Mouse (Mus musculus) retina, embryonic 14.5 days (tissue): ENCODE measurements at regions not wholly inside any gene's neighbourhood (a gene's known extent, or its start where the extent isn't known, plus 50 kb on each side); places are given as distances from the start of the nearest gene placed in this dataset.
"Not testable (repeated sequence)": the region's sequence is repeated elsewhere in the genome, so short reads cannot be mapped to it uniquely, and the experiment has no call there.

Source experiments
- DNase-seq: peaks from one replicate; pipeline ENCODE4 v3.0.0-alpha.2; 2015; ENCODE audit warnings: low spot score

DNA sequence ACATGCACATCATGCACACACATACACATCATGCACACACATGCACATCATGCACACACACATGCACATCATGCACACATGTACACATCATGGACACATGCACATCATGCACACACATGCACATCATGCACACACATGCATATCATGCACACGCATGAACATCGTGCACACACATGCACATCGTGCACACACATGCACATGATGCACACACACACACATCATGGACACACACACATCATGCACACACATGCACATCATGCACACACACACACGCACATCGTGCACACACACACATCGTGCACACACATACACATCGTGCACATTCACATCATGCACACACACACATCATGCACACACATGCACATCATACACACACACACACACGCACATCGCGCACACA is 104.9 kb upstream of the Gcfc2 start:
- DNase-seq: no peak

DNA sequence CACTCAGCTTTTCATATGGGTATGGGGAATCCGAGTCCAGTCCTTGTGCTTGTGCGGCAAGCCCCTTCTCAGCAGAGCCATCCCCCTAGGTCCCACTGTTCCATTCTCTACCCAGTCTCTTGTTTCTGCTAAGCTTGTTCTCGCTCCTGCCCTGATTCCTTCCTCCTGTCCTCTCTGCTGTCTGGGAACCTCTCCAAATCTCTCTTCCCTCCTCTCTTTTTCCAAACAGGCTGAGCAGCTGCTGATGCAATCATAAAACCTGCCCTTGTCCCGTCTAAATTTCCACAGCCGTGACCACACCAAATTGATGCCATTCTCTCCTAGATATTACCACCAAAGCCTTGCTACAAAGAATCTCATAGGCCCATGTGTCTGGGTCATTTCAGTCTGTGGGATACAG is 103.4 kb upstream of the Gcfc2 start:
- DNase-seq: no peak

GRCm38 (mm10) chr6:81839474-81840153 is 83.9 kb upstream of the Gcfc2 start:
- DNase-seq: peak; percentile 33

DNA sequence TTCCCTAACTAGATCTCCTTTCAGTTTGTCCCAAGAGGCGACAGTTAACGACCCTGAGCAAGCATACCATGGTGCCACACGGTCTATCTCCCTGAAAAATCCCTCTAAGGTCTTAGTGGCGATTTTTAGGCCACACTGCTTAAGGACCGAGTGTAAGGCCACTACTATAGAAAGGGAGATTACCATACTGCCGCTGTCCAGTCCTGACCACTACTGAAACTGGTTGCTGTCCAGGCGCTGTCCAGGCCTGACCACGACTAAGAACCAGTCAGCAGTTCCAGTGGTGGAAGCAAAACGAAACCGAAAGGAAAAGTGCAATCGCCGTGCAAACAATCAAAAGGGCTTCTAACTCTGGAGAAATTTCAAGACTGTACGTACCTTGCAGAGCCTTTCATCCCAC is 55.3 kb upstream of the Gcfc2 start:
- not testable (repeated sequence) for DNase-seq
